Mouse (Mus musculus) frontal cortex, postnatal 25 days (tissue): Measurements from ENCODE around the gene Ccdc27.
A peak's percentile ranks its signal among the peaks of the same experiment; 100 is the strongest.

Source experiments
- DNase-seq, 2 experiments: peaks; one replicate each; pipeline ENCODE4 v3.0.0; 2022; ENCODE audit warnings: low spot score in 2 of 2

Ccdc27 gene

GRCm38 (mm10) chr4:154042577-154042976 is at the start of gene Ccdc27:
TSS of gene Ccdc27 (minus strand) at chr4:154042677.
- no peak for DNase-seq

DNA sequence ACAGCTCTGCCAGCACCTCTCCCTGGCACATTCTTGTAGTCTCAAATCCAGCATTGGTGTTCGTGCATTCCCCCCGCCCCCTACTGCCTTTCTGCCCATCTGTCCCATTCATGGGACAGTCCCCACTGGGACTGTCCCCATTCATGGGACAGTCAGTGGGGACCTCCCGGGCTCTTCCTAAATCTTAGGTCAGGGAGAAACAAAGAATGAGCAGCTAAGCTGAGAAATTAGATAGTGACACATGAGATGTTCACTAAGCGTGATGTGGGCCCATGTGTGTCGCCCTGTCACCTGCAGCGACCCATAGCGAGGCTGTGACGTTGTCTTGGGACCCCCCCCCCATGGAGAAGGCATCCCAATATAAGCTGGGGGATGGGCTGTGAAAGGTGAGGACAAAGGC is 48.9 kb upstream of the Ccdc27 start:
- DNase-seq = no peak

DNA sequence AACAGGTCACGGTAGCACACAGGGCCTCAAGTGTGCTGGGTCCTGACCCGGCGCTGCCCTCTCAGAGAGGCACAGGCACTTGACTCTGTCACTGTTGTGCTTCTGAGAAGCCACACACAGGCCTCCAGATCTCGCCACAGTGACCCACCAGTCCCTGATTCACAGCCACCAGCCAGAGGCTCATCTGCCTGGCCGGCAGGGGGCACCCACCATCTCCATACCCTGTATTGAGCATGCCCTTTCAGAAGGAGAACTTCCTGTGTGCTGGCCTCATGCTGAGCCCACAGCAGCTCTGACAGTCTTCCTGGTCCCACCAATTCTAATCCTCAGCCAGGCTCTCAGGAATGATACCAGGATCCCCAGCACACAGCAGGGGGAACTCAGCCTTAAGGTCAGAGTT is 46.7 kb upstream of the Ccdc27 start:
- DNase-seq = no peak

DNA sequence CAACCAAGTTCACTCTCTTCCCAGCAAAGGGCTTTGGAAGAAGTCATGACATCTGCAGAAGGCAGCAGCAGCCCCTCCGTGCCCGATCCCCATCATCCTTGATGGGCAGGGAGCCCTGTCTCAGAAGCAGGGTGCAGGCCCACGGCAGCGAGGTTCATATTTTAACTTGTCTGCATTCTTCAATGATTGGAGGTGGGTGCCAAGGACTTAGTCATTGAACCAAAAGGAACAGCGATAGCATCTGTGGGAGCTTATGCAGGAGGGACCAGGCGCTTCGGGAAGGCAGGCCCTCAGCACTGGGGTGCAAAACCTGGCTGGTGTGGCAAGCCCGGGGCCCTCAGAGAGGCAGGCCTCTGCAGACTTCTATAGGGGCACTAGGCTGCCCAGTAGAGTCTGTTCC is 44.0 kb upstream of the Ccdc27 start:
- no peak for DNase-seq

DNA sequence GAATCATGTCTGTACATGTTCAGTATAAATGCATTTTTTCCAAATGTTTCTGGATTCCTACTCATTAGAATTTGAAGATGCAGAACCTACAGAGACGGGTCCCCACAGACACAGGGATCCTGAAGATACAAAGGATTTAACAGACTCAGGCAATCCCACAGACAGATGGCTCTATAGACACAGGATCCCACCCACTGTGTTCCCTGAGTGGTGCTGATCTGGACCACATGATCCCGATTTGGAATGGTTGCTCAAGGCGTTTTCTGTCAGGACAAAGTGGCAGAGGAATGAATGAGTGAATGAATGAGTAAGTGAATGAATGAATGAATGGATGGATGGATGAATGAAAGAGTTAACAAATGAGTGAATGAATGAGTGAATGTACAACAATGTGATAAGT is 43.4 kb upstream of the Ccdc27 start:
- no peak for DNase-seq

- DNase-seq = no peak
These were observed 39.5 kb upstream of the Ccdc27 start for GRCm38 (mm10) chr4:154081974-154082373.

DNA sequence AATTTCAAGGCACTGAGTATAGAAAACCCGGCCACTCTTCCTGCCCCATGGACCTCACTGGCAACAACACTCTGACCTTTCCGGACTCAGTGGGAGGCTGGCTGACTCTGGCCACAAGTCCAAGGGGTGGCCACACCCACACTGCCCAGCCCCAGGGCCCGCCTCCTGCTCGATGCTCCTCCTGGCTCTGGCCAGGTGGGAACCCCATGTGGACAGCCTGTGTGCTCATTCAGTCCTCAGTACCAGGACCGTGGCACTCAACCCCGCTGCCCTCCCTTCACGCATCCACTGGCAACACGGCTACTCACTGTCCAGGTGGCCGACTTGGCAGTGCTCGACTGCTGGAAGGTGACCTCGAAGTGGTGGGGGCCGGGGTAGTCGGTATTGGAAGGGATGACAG is 38.5 kb upstream of the Ccdc27 start:
- DNase-seq = no peak

GRCm38 (mm10) chr4:154080211-154080610 is 37.7 kb upstream of the Ccdc27 start:
- DNase-seq = no peak

- no peak for DNase-seq
These were observed 29.5 kb upstream of the Ccdc27 start for GRCm38 (mm10) chr4:154071941-154072340.

- DNase-seq = no peak
These were observed 29.0 kb upstream of the Ccdc27 start for GRCm38 (mm10) chr4:154071521-154071920.

GRCm38 (mm10) chr4:154070896-154071295 is 28.4 kb upstream of the Ccdc27 start:
- DNase-seq = no peak

GRCm38 (mm10) chr4:154064827-154065773 is 22.6 kb upstream of the Ccdc27 start:
- peak in 1 of 2 experiments; percentile 17 for DNase-seq

DNA sequence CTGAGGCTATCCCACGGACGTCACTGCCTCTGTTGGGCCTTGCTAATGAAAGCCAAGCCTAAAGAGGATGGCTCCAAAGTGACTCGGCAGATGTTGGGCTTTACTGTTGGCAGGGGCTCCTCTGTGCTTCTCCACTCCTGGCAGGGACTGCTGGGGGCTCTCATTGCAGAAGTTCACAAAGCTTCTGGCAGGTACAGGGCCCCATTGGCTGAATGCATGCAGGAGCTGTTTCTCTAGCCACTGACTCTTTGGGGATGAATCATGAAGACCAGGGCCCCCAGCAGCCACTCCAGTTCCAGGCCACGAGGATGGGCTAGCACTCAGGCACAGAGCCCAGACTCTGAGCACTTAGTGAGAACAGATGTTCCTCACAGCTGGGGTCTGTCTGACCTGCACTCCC is 15.2 kb upstream of the Ccdc27 start:
- DNase-seq = no peak

DNA sequence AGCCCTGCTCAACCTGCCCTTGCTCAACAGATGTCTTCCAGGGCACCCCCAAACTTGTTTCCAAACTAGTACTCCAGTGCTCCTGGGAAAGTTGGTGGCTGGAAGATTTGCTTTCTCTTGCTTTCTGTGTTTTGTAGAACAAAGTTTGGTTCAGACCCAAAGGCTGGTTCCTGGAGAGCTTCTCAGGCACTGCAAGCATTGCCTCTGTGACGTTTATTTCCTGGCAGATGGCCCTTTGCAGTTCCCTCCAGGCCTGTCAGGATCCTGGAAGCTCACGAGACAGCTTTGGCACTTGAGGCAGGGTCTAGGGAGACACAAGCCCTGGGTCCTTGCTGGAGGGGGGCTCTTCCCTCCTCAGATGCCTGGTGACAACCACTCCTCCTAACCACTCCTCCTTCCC is 14.2 kb upstream of the Ccdc27 start:
- no peak for DNase-seq

- no peak for DNase-seq
These were observed 13.6 kb upstream of the Ccdc27 start for GRCm38 (mm10) chr4:154056046-154056445.

- DNase-seq = no peak
These were observed 13.0 kb upstream of the Ccdc27 start for GRCm38 (mm10) chr4:154055482-154055881.

DNA sequence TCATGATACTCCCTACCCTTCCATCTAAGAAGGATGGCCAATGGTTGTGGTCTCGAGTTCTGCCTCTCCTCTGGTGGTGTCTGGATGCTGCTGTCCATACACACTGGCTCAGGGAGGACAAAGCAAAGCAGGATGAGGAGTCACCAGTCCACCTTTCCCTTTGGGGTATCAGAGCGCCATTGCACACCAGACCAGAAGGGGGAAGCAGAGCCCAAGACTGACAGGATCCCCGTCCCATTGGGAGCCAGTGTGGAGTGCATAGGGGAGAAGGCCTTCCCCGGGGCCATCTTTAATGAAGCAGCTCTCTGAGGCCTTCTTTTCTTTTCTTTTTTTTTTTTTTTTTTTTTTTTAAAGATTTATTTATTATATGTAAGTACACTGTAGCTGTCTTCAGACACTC is 10.6 kb upstream of the Ccdc27 start:
- DNase-seq = no peak

DNA sequence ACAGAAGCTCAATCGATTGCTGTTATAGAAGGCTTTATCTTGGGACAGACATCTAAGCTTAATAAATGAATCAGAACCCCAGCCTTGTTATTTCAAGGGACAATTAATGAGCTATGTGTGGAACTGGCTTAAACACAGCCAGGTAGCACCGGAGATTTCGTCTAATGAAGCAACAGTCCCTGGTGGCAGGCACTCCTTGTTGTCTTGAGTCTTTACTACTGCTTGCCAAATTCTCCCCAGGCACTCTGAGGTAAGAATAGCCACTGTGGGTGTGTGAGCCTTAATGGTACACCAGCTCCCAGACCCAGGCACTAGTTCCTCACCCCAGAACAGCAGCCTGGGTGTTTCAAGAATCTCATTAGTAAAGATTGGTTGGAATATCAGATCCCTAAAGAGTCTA is 8.9 kb upstream of the Ccdc27 start:
- no peak for DNase-seq

DNA sequence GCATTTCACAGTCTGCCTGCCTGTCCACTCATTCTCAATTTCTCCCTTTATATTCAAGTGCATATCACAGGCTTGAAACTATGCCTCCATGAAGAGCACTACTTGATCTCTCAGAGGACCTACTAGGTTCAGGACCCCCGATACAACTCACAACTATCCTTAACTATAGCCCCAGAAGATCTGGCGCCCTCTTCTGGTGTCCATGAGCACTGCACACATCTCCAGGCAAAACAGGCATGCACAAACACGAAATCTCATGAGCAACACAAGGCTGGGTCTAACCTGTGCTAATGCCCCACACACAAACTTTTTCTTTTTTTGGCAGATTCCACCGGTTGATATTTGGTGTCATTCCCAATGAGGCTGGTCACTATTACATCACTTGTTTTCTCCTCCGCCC is 3.4 kb upstream of the Ccdc27 start:
- DNase-seq = no peak

GRCm38 (mm10) chr4:154037123-154037522 is 5.4 kb downstream of the Ccdc27 start:
- no peak for DNase-seq

DNA sequence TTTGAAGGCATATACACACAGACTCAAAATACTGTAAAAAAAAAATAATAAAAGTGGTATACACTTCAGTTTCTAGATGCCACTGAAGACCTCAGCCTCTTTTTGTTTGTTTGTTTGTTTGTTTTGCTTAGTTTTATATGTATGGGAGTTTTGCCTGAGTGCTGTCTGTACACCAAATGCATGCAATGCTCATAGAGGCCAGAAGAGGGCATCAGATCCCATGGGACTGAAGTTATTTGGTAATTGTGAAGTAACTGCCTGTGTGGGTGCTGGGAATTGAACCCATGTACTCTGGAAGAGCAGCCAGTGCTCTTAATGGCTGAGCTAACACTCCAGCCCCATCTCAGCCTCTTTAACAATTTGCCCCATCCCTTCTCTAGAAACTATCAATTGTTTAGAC is 13.8 kb downstream of the Ccdc27 start:
- DNase-seq = no peak

DNA sequence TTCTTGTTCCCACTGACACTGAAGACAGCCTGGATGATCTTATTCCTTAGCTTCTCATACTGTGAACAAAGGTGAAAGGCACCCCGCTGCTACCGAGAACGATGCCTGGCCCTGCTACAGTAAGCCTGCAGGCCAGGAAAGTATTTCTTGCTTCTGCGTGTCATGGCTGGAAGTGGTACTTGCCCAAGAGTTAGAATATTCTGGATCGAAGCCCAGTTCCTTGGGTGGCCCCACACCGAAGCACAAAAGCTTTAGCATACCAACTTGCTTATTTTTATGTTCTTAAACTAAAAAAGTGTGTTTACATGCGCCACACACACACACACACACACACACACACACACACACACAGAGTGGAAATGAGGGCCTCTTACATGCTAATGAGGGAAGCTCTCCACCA is 14.4 kb downstream of the Ccdc27 start:
- no peak for DNase-seq

DNA sequence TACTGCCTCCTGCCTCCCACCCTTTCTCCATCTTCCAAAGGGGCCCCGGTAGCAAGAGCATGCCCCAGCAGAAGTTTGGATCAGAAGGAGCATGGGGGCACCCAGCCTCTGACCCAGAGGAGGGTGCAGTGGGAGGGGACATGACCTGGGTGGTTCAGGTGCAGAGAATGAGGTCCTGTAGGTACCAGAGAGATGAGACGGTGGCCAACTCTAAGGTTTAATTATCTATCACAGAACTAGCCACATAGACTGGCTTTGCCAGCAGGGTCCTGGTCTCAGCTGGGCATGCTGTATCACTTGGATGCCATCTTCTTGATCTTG is 16.1 kb downstream of the Ccdc27 start:
- DNase-seq = no peak
